Mouse (Mus musculus): Measurements from ENCODE around the gene Rbm31y.
"Not testable (repeated sequence)": the region's sequence is repeated elsewhere in the genome, so short reads cannot be mapped to it uniquely, and the experiment has no call there.

The Rbm31y gene

GRCm38 (mm10) chrY:17400461-17400860 lies at the start of gene Rbm31y:
TSS of gene Rbm31y (plus strand) at chrY:17400761.
- not testable (repeated sequence) for DNase-seq (ENCODE audit: low read depth)

Measured in c-Kit-positive CD71-negative TER-119-negative erythroid progenitor cells, embryonic 14.5 days (primary cell).